Mouse (Mus musculus) G1E (cell line): ENCODE data around the gene Mef2d.

Experiments
- GATA1 ChIP-seq: IDR thresholded peaks from 2 replicates; pipeline ENCODE4 v1.6.1; 2012; ENCODE audit warnings: borderline replicate concordance, low read length, inconsistent platforms, mixed read lengths
- TAL1 ChIP-seq: conservative IDR thresholded peaks from 2 replicates; pipeline ENCODE4 v1.6.1; 2012; ENCODE audit warnings: low read depth, low read length, inconsistent platforms, mixed read lengths

DNA sequence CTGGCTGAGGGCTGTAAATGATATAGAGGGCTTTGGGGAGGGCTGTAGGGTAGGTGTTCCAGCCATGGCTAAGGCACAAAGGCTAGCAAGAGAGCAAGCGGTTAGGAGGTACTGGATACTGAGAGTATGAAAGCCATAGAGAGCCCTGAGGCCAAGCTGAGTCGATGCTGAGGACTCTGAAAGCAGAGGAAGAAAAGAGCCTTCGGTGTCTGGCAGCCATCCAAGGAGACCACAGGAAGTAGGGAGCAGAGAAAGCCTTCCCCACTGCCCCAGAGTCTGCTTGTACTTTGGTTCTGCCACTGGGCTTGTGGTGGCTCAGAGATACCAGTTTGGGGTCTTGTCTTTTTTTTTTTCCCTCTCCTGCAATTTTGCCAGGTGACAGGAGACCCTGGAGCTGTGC, 41.9 kb upstream of the Mef2d start:
- no peak for TF ChIP-seq TAL1
- no peak for TF ChIP-seq GATA1
